Mouse (Mus musculus) olfactory bulb, adult 2 months (tissue): ENCODE results near the gene Schip1.

ENCODE experiments used
- CTCF ChIP-seq: fragments of 200-500 bp; IDR thresholded peaks from 2 replicates; pipeline ENCODE4 v1.5.1; 2012; ENCODE audit warnings: low read depth, mild to moderate bottlenecking, low read length, moderate library complexity; ENCODE audit not compliant: insufficient read depth
- POLR2A ChIP-seq: fragments of 200-500 bp; IDR thresholded peaks from 2 replicates; pipeline ENCODE4 v1.6.1; 2012; ENCODE audit warnings: mild to moderate bottlenecking, low read depth, low read length, moderate library complexity; ENCODE audit not compliant: insufficient read depth

DNA sequence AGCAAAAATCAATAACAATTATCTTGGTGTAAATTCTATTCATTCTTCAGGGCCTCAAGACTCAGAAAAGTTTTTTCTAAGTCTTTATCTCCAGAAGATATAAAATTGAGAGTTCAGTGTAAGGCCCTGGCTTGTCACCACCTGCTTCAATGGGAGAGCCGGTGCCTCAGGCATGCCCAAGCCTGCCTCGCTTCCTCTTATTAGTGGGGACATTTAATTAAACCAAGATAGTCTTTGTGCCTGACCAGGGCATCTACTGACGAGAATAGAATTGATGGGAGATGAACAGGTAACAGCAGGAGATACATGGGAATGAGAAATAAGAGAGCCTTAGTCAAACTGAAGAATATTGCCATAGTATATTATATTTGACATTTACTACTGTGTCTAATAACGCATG is 27.5 kb downstream of the Schip1 start:
- TF ChIP-seq CTCF (no peak), POLR2A (no peak)
